Mouse (Mus musculus): Measurements from ENCODE around the gene Pcbp2.

Pcbp2 gene

DNA sequence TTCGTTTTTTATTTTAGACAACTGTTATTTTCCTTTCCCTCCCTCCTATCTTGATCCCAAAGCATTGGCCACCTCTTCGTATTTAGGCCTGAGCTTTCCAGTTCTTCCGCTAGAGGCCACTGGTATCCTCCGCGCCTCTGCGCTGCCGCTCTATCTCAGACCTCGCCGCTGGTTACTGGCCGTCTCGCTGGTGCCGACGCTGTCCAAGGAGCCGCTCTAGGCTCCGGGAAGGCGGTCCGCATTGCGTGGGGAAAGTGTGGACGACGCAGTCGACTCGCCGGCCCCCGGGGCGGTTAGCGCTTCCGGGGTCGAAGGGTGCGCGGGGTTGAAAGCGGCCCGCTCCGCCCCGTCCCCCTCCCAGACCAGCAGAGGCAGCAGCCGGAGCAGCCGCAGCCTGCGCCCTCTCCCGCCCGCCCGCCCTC lies at the start of gene Pcbp2:
TSS of gene Pcbp2 (plus strand) at position 357 of the 422 bp plus-strand sequence.
- peak; percentile 97 for DNase-seq

- DNase-seq, result no peak
Measured at GRCm38 (mm10) chr15:102420986-102421385, 49.4 kb upstream of the Pcbp2 start.

DNA sequence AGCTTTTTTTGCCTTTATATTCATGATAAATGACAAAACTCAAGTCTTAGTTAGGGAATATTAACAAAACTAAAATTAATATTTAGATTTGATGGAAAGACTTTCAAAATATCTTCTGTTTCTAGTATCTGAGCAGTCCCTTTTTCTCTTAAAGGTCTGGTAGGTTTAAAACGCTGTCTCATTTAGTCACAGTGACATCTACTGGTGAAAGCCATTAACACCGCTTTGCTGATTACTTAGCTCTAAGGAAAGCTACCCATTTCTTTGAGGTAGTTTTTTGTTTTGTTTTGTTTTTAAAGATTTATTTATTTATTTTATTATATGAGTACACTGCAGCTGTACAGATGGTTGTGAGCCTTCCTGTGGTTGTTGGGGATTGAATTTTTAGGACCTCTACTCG lies 48.9 kb upstream of the Pcbp2 start:
- peak; percentile 85 for DNase-seq

GRCm38 (mm10) chr15:102423602-102424240 lies 46.6 kb upstream of the Pcbp2 start:
- no peak for DNase-seq

DNA sequence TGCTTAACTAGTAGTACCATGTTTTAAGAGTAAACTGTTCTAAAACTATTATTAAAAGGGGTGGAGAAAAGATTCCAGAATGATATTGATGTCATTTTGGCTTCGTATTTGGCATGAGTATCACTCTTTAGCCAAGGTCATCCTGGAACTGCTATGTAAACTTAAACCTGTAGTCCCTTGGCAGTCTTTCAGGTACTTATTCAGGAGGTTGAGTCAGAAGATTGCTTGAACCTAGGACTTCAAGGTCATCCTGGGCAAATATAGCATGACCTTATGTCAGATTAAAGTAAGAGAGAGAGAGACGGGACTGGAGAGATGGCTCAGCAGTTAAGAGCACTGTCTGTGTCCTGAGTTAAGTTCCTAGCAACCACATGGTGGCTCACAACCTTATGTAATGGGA lies 45.7 kb upstream of the Pcbp2 start:
- no peak for DNase-seq

- DNase-seq, result no peak
Measured at GRCm38 (mm10) chr15:102426963-102427362, 43.4 kb upstream of the Pcbp2 start.

- no peak for DNase-seq
Measured at GRCm38 (mm10) chr15:102432046-102432445, 38.3 kb upstream of the Pcbp2 start.

DNA sequence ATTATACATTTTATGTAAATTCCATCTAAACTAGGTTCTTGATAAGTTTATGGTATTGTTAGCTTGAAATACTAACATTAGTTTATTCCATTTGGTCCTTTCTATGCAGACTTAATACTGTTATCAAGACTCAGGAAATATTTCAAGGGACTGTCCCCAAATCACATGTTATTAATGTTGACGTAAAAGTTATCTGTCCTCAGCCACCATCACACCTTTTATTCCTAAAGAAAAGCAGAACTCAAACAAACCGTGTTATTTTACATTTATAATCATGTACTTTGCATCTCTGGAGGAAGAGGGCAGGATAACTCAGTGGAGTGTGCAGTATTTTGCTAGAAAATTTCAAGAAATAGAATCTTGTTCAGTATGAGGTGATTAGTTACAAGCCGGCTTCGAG lies 37.2 kb upstream of the Pcbp2 start:
- no peak for DNase-seq

DNA sequence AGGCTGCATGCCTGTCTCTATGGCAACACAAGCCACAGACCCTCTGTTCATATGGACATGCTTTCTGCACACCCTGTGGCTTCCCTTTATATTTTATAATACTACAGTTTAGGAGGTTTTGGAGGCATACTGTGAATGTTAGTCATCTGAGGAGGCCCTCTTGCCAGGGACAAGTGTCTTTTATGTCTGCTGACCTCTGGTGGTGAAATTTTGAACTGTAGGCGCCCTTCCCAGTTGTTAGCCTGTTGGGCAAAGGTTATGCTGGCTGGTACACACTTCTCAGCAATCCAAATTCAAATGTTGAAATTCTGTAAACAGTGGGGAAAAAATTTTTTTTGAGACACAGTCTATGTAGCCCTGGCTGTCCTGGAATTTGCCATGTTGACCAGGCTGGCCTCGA lies 27.8 kb upstream of the Pcbp2 start:
- peak; percentile 96 for DNase-seq

GRCm38 (mm10) chr15:102445146-102445545 lies 25.2 kb upstream of the Pcbp2 start, which contains the start of gene Amhr2:
TSS of gene Amhr2 (plus strand) at chr15:102445367.
- DNase-seq, result no peak

DNA sequence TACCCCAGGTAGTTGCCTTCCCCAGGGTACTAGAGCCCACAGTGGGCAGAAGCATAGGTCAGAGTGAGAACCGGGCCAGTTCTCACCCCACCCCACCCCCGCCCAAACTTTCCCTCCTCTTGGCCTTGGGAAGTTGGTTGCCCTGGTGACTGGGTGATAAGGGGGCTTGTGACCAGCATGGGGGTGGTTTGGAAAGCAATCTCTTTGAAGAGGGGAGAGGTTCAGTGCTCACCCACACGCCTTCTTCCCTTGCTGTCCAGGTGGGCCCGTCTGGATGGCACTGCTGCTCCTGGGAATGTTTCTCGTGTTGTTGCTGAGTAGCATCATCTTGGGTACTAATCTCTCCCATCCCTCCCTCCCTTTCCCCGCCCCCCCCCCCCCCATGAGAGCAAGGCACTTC lies 23.9 kb upstream of the Pcbp2 start:
- DNase-seq, result no peak

- DNase-seq, result no peak
Measured at GRCm38 (mm10) chr15:102449366-102449765, 21.0 kb upstream of the Pcbp2 start.

DNA sequence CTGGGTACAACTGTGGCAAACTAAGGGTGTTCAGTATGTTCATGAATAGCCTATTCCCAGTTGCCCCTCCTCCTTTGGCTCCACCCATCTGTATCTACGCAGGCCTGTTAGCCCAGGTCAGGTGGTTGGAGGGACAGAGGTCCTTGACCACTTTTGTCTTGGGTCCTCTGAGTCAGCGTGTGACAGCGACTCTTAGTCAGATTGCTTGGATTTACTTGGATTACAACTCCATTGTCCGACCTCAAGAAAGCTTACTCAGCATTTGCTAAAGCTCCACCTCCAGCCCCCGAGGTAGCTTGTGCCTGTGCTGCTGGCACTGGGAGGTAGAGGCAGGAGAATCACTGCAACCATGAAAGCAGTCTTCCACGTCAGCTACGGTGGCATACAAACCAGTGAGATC lies 19.4 kb upstream of the Pcbp2 start:
- DNase-seq, result peak; percentile 68

DNA sequence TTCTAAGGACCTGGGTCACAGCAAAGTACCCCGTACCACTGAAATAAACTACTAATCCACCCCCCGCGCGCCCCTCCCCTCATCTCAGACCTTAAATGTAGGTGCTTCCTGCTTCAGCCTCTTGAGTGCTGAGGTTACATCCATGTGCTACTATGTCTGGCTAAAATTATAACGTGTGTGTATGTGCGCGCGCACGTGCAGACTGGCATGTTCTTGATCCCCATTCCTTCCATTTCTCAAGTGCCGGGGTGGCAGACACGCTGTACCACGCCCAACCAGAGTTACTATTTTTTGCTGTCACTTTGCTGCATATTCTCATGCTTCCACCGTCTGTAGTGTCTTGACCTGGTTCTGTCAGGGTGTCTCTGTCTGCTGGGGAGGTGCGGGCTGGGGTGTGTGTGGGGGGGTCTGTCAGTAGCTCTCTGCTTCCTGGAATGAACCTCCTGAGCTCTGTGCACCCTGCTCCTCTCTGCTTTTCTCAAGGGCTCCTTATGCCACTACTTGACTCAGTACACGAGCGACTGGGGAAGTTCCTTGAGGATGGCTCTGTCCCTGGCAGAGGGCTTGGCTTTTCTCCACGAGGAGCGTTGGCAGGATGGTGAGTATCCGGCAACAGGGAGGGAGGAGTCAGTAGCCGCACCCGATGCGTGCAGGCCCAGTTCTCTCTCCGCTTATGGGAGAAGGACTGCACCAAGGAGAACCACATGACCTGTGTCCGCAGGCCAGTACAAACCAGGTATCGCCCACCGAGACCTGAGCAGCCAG lies 18.5 kb upstream of the Pcbp2 start:
- peak; percentile 54 for DNase-seq

- DNase-seq, result peak; percentile 17
Measured at GRCm38 (mm10) chr15:102455993-102456392, 14.3 kb upstream of the Pcbp2 start.

DNA sequence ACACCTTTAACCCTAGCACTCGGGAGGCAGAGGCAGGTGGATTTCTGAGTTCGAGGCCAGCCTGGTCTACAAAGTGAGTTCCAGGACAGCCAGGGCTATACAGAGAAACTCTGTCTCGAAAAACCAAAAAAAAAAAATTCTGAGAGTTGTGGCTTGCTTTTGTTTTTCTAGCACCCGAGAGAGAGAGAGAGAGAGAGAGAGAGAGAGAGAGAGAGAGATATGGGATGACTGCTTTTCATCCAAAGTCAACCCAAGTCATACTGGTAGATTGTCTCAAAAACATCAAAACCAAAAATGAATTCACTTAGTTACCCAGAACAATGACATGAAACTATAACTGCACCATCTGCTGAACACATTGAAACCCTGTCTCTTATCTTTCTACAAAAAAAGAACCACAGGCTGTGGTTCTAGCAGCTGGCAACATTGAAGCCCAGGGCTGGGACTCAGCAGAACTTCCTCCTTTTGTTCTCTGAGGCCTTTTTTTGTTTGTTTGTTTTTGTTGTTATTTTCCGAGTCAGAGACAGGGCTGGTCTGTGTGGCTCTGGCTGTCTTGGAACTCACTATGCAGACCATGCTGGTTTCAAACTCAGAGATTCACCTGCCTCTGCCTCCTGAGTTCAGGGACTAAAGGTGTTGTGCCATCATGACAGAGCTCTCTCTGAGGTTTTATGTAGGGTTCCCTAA lies 12.1 kb upstream of the Pcbp2 start:
- DNase-seq, result peak; percentile 22

GRCm38 (mm10) chr15:102458904-102459317 lies 11.4 kb upstream of the Pcbp2 start, which contains the start of gene Prr13:
TSS of gene Prr13 (plus strand) at chr15:102459028.
- DNase-seq, result peak; percentile 100

DNA sequence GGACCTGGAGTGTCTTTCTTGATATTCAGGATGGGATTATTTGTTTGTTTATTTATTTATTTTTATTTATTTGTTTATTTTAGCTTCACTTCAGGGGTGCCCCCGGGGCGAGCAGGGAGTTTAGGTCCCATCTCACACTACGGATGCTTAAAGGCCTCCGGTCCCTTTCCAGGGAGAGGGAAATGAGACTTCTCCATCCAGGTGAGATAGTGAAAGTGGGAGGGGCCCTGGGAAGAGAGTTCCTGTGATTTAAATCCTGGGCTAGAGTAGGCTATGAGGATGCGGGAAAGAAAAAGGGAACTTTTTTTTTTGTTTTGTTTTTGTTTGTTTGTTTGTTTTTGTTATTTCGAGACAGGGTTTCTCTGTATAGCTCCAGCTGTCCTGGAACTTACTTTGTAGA lies 11.0 kb upstream of the Pcbp2 start:
- peak; percentile 20 for DNase-seq

DNA sequence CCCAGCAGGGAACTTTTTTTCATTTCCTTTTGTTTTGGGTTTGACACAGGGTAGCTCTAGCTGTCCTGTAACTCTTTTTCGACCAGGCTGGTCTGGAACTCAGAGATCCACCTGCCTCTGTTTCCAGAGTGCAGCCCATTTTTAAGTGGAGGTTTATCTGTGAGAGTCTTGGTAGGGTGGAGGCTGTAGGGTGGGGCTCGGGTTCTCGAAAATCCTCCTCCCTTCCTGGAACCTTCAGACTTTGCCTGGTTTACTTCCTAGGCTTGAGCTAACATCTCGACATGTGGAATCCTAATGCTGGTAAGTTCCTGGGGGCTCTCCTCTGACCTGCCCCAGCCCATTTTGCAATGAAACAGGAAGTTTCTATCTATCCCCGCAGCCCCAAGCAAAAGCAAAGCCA lies 10.5 kb upstream of the Pcbp2 start:
- peak; percentile 14 for DNase-seq

- no peak for DNase-seq
Measured at GRCm38 (mm10) chr15:102460409-102460808, 9.9 kb upstream of the Pcbp2 start.

GRCm38 (mm10) chr15:102460971-102461370 lies 9.4 kb upstream of the Pcbp2 start:
- peak; percentile 30 for DNase-seq

- no peak for DNase-seq
Measured at GRCm38 (mm10) chr15:102461430-102462075, 8.8 kb upstream of the Pcbp2 start.

DNA sequence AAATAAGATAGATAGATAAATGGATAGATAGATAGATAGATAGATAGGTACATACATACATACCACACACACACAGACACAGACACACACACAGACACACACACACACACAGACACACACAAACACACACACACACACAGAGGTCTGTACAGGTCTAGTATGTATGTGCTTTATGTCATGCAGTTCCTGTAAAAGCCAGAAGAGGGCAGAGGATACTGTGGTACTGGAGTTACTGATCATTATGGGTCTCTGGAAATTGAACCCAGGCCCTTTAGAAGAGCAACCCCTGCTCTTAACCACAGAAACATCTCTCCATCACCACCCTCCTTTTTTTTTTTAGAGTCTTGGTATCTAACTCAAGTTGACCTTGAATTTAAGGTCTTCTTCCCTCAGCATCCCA lies 6.7 kb upstream of the Pcbp2 start:
- DNase-seq, result peak; percentile 78
